Mouse (Mus musculus): ENCODE data around the gene Hint1.

Hint1 gene

DNA sequence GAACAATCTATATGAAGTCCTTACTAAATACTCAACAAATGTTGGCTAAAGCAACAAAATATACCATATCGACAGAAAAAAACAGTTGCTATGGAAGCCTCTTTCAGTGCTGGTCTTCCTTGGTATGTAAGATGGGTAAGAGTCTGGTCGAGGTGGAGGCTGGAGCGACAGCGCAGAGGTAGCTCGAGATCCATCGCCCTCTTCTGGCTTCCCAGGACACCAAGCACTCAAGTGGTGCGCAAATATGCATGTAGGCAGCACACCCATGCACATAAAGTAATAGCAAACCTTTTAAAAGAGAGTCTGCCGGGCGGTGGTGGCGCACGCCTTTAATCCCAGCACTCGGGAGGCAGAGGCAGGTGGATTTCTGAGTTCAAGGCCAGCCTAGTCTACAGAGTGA, 14.5 kb upstream of the Hint1 start:
- no peak for TF ChIP-seq GATA4 (IDR thresholded peaks at IDR 0.05; ENCODE audit: insufficient replicate concordance, low read length)

GRCm38 (mm10) chr11:54859322-54860165, 6.6 kb upstream of the Hint1 start:
- no peak for TF ChIP-seq GATA4 (IDR thresholded peaks at IDR 0.05; ENCODE audit: insufficient replicate concordance, low read length)

DNA sequence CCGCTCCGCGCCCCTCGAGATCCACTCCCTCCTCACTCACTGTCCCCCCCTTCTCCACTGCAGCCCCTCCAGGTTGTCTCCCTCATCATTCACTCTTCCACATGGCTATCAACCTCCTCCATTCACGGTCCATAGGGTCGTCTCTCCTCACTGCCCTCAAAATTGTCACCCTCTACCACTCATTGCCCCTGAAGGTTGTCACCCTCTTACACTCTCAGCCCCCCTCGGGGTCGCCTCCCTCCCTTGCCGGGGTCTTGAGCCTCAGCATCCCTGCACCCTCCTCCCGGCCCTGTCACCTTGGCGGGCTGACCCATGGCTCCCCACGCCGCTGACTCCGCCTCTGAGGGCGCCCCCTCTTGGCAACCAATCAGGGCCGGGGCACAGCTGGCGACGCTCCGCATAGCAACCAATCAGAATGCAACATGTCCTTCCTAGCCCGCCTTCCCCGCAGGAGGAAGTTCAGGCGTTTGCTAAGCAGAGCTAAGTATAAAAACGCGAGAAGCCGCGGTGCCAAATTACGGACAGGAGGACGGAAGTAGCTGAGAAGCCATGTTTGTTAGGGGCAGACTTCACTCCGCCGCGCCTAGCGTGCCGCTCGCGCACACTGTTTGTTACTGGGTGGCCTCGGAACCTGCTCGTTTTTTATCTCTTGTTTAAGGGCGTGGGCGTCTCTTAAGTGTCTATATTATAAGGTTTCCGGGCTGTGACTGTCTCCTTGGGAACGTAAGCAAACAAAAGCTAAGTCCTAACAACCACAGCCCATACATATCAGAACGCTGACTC, 5.7 kb upstream of the Hint1 start, which contains the start of gene Lyrm7:
Lyrm7 (minus strand) TSS at position 661 of the 783 bp plus-strand sequence.
- TF ChIP-seq GATA4 (IDR thresholded peaks at IDR 0.05; ENCODE audit: insufficient replicate concordance, low read length), result no peak

GRCm38 (mm10) chr11:54861471-54862420, 4.4 kb upstream of the Hint1 start:
- no peak for TF ChIP-seq GATA4 (IDR thresholded peaks at IDR 0.05; ENCODE audit: insufficient replicate concordance, low read length)

DNA sequence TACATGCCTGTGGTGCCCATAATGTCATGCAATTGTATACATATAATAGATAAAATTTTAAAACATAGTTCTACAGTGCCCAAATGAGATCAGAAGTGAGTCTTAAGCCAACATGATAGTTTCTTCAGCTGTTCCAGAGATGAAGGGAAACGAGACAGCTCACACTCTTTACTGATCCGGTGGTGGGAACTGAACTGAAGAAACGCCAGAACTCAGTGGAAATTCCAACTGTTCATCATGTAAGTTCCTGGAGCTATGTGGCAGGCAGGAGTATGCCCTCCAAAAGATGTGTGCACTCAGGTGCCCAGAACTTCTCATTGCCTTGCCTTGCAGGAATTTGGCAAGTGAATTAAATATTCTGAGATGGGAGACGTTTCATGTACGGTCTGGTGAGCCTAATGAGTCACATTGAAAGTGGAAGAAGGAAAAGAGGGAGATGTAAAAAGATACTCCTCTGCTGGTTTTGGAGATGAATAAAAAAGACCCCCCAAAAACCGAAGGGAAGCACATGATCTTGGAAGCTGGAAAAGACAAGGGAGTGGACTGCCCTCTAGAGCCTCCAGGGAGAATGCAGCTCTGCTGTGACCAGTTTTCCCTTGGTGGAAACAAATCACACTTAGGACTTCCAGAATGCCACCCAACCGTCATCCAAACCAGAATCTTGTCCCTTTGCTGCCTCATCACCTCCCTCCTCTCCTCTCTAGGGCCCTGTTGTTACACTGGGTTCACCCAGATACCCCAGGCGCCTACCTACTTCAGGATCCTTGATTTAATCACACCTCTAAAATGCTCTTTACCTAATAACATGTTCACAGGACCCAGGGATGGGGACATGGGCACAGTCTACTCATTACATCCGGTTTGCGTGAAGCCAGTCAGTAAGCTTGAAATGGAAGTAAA, 3.3 kb upstream of the Hint1 start:
- TF ChIP-seq GATA4 (IDR thresholded peaks at IDR 0.05; ENCODE audit: insufficient replicate concordance, low read length), result no peak

GRCm38 (mm10) chr11:54865330-54866085, 675 bp upstream of the Hint1 start:
- TF ChIP-seq GATA4 (IDR thresholded peaks at IDR 0.05; ENCODE audit: insufficient replicate concordance, low read length), result no peak

GRCm38 (mm10) chr11:54867049-54867385, 834 bp downstream of the Hint1 start:
- no peak for TF ChIP-seq GATA4 (IDR thresholded peaks at IDR 0.05; ENCODE audit: insufficient replicate concordance, low read length)

GRCm38 (mm10) chr11:54867903-54868434, 1.8 kb downstream of the Hint1 start:
- no peak for TF ChIP-seq GATA4 (IDR thresholded peaks at IDR 0.05; ENCODE audit: insufficient replicate concordance, low read length)

DNA sequence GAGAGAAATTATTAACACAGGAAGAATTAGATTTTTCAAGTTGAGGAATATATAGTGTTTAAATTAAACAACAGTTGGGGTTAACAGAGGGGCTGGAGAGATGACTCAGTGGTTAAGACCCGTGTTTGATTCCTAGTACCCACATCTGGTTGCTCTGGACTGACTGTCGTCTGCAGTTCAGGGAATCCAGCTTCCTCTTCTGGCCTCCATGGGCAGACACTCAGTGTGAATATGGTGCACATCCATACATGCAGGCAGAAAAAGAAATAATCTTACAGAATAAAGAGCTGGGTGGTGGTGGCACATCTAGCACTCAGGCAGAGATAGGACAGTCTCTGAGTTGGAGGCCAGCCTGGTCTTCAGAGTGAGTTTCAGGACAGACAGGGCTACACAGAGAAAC, 2.3 kb downstream of the Hint1 start:
- no peak for TF ChIP-seq GATA4 (IDR thresholded peaks at IDR 0.05; ENCODE audit: insufficient replicate concordance, low read length)

GRCm38 (mm10) chr11:54869318-54869717, 3.1 kb downstream of the Hint1 start:
- TF ChIP-seq GATA4 (IDR thresholded peaks at IDR 0.05; ENCODE audit: insufficient replicate concordance, low read length), result no peak

GRCm38 (mm10) chr11:54871831-54872537, 5.8 kb downstream of the Hint1 start:
- no peak for TF ChIP-seq GATA4 (IDR thresholded peaks at IDR 0.05; ENCODE audit: insufficient replicate concordance, low read length)

- no peak for TF ChIP-seq GATA4 (IDR thresholded peaks at IDR 0.05; ENCODE audit: insufficient replicate concordance, low read length)
Measured at GRCm38 (mm10) chr11:54876031-54876430, 9.8 kb downstream of the Hint1 start.

- TF ChIP-seq GATA4 (IDR thresholded peaks at IDR 0.05; ENCODE audit: insufficient replicate concordance, low read length), result no peak
Measured at GRCm38 (mm10) chr11:54878893-54879292, 12.7 kb downstream of the Hint1 start.

Data from liver, adult (tissue).